Mouse (Mus musculus) sigmoid colon, adult 10 weeks (tissue): ENCODE measurements around the gene Rpl22l1. TPM values are rescaled to one million over a fixed set of nuclear protein-coding genes. Genes with fewer than 3 reads are reported as not detected.

Source experiments
- polyA plus RNA-seq: library from polyadenylated mRNA; stranded (reverse); fragments of 350-450 nt; fragmentation: Illumina TruSeq; extraction: RNeasy Lipid Tissue Mini Kit (QIAGEN cat#74804); gene quantifications from one replicate; pipeline ENCODE4 v1.2.3, GENCODE M21; 2014; ENCODE audit warnings: low read depth, low replicate concordance

The Rpl22l1 gene
- 798 TPM for polyA plus RNA-seq

GRCm38 (mm10) chr3:28805301-28806097, at the start of gene Rpl22l1:
Gene Rpl22l1 (plus strand): TSS chr3:28805436.

GRCm38 (mm10) chr3:28780994-28781393, 24.2 kb upstream of the Rpl22l1 start, which contains the start of gene Eif5a2:
Gene Eif5a2 (plus strand): TSS chr3:28781276.

Other genes starting within 250 kb of the Rpl22l1 start
- not detected for gene Slc2a2, start 107.5 kb upstream of the Rpl22l1 start, polyA plus RNA-seq
- 6.6 TPM for gene Eif5a2, start 24.2 kb upstream of the Rpl22l1 start, polyA plus RNA-seq
- 0.54 TPM for gene Gm1527, start 87.2 kb downstream of the Rpl22l1 start, polyA plus RNA-seq